In genomic region chrX:164258662-164259061, GRCm38 (mm10) we compare ENCODE assay signal across 15 mouse cellular contexts. TPM values are rescaled to one million over a fixed set of nuclear protein-coding genes. Genes with fewer than 3 reads are reported as not detected.
DNase-seq lines count a peak whose midpoint lies in the region; ATAC-seq and TF ChIP-seq lines count a peak whose summit lies in the region.
"Had no signal": no experiment of that assay in that cellular context is flagged by ENCODE, and none has a peak within 500 bp of the region (broad histone marks: within the 10 kb centered on the region; RNA-seq: fewer than 3 reads in every experiment).

No protein-coding gene starts in this region.

- H3K9ac ChIP-seq in liver, postnatal 0 days (replicated peaks), result no peak overlapping the region
- no peak overlapping the region for H3K9ac ChIP-seq in liver, embryonic 11.5 days (ENCODE audit: low read depth, low read length)
- H3K9ac ChIP-seq: hindbrain, embryonic 13.5 days; lung, embryonic 14.5 days had no signal

- no peaks in the 10 kb centered on the region for H3K9me3 ChIP-seq in heart, embryonic 10.5 days
- no peaks in the 10 kb centered on the region for H3K9me3 ChIP-seq in liver, postnatal 0 days (ENCODE audit: low read length)
- no peaks in the 10 kb centered on the region for H3K9me3 ChIP-seq in liver, embryonic 11.5 days (ENCODE audit: control insufficient read depth, low read length)
- H3K9me3 ChIP-seq: hindbrain, embryonic 13.5 days had no signal

- no peak for TF ChIP-seq CTCF in liver, postnatal 0 days (IDR thresholded peaks at IDR 0.05; ENCODE audit: low read depth)

- H3K4me1 ChIP-seq in heart, embryonic 10.5 days, result no peaks in the 10 kb centered on the region
- no peaks in the 10 kb centered on the region for H3K4me1 ChIP-seq in liver, postnatal 0 days (ENCODE audit: insufficient read depth)
- no peaks in the 10 kb centered on the region for H3K4me1 ChIP-seq in liver, embryonic 11.5 days (replicated peaks; ENCODE audit: control insufficient read depth, insufficient read depth, low read length)
- H3K4me1 ChIP-seq: hindbrain, embryonic 13.5 days had no signal

- 64% methylated on average over 5 of the region's 5 CpGs for WGBS in heart, embryonic 10.5 days
- 46% methylated on average over 5 of the region's 5 CpGs for WGBS in liver, postnatal 0 days (ENCODE audit: insufficient replicate concordance)
- 63% methylated on average over 5 of the region's 5 CpGs for WGBS in liver, embryonic 11.5 days

- H3K4me3 ChIP-seq in heart, embryonic 10.5 days, result no peak overlapping the region
- H3K4me3 ChIP-seq in liver, postnatal 0 days (ENCODE audit: low read depth, low read length), result no peak overlapping the region
- H3K4me3 ChIP-seq in liver, embryonic 11.5 days (ENCODE audit: low read depth, low read length), result no peak overlapping the region
- H3K4me3 ChIP-seq: hindbrain, embryonic 13.5 days had no signal

- no peaks in the 10 kb centered on the region for H3K36me3 ChIP-seq in heart, embryonic 10.5 days
- no peaks in the 10 kb centered on the region for H3K36me3 ChIP-seq in liver, postnatal 0 days (replicated peaks; ENCODE audit: insufficient read depth, low read length)
- no peaks in the 10 kb centered on the region for H3K36me3 ChIP-seq in liver, embryonic 11.5 days (ENCODE audit: control insufficient read depth, insufficient read depth, low read length)
- H3K36me3 ChIP-seq: hindbrain, embryonic 13.5 days had no signal

- ATAC-seq in liver, postnatal 0 days, result no peak
- no peak for ATAC-seq in liver, embryonic 11.5 days (replicated peaks; ENCODE audit: low FRiP score)
- peak; percentile 80 for ATAC-seq in granulocyte monocyte progenitor cell, adult 5-6 weeks (replicated peaks; ENCODE audit: poor library complexity, severe bottlenecking)
- ATAC-seq in neutrophil, adult 5-6 weeks (ENCODE audit: extremely low read depth, insufficient number of reproducible peaks, low FRiP score, poor library complexity, severe bottlenecking), result peak; percentile 55; the same call in 1 of the 2 replicates

- H3K27me3 ChIP-seq in heart, embryonic 10.5 days (ENCODE audit: insufficient read depth, poor library complexity, severe bottlenecking), result peaks cover 8% of the 10 kb centered on the region; the same call in 1 of the 2 replicates
- H3K27me3 ChIP-seq in liver, postnatal 0 days (ENCODE audit: insufficient read depth, low read length), result no peaks in the 10 kb centered on the region
- no peaks in the 10 kb centered on the region; the same call in none of the 2 replicates for H3K27me3 ChIP-seq in liver, embryonic 11.5 days (replicated peaks; ENCODE audit: control insufficient read depth, insufficient read depth, low read length)

- peak overlapping the region; percentile 18; the same call in 1 of the 2 replicates for H3K4me2 ChIP-seq in liver, postnatal 0 days (ENCODE audit: low read depth, low read length)
- H3K4me2 ChIP-seq in liver, embryonic 11.5 days, result no peak overlapping the region
- H3K4me2 ChIP-seq: hindbrain, embryonic 13.5 days; lung, embryonic 14.5 days had no signal

- no peak for DNase-seq in heart, embryonic 10.5 days (ENCODE audit: low spot score)
- DNase-seq in heart, adult 8-10 months (ENCODE audit: low spot score), result no peak
- DNase-seq in liver, postnatal 0 days, result no peak
- no peak for DNase-seq in liver, embryonic 11.5 days (ENCODE audit: low spot score)
- no peak for DNase-seq in right cerebral cortex, postnatal 36 days (ENCODE audit: low spot score in 2 of 2)
- no peak for DNase-seq in ovary, postnatal 36 days (ENCODE audit: low spot score)
- DNase-seq: adrenal gland, postnatal 14 days; cerebellum, adult 9-11 months; gastrocnemius, postnatal 36 days; liver; lung, embryonic 14.5 days; thymus, postnatal 36 days had no signal

- 0 out of 2 replicates have a peak overlapping the region, but pooled peaks have one; percentile 36 for H3K27ac ChIP-seq in heart, embryonic 10.5 days
- peak overlapping the region; percentile 39; the same call in 1 of the 2 replicates for H3K27ac ChIP-seq in liver, postnatal 0 days (ENCODE audit: low read depth)
- H3K27ac ChIP-seq in liver, embryonic 11.5 days (ENCODE audit: low read depth, low read length), result no peak overlapping the region
- H3K27ac ChIP-seq: hindbrain, embryonic 13.5 days had no signal

- TF ChIP-seq EP300 in liver, postnatal 0 days (IDR thresholded peaks at IDR 0.05; ENCODE audit: low read depth), result no peak

RNA-seq across cellular contexts. Expression of gene Bmx, which starts 0.7 kb away (rescaled TPM):
- 3.6 and 5.8 TPM in 2 replicates for polyA plus RNA-seq in heart, embryonic 10.5 days (2016; fragmentation: Nextera tagmentation; extraction: Ambion mirVana)
- total RNA-seq in heart, adult 8-10 months (2022), result 1 to 10 TPM; 1.9 to 3.0 (median 2.2) TPM
- polyA plus RNA-seq in liver, postnatal 0 days (2015; fragmentation: Nextera tagmentation; extraction: Ambion mirVana), result 0.81 and 0.83 TPM in 2 replicates
- 0.19 and 0.27 TPM in 2 replicates for polyA plus RNA-seq in liver, embryonic 11.5 days (2014; fragmentation: Nextera tagmentation; extraction: Ambion mirVana)
- total RNA-seq in granulocyte monocyte progenitor cell, adult 5-6 weeks (2014; fragmentation: Nextera tagmentation), result 4.7 and 5.5 TPM in 2 replicates
- total RNA-seq in granulocyte monocyte progenitor cell, adult 5-6 weeks (2017), result 5.0 and 10.1 TPM in 2 replicates
- total RNA-seq in neutrophil, adult 5-6 weeks (2017), result 41.7 and 42.5 TPM in 2 replicates

RNA-seq across cellular contexts. Expression of gene Pir, which starts 10.5 kb away (rescaled TPM):
- 6.8 and 7.3 TPM in 2 replicates for polyA plus RNA-seq in heart, embryonic 10.5 days (2016; fragmentation: Nextera tagmentation; extraction: Ambion mirVana)
- total RNA-seq in heart, adult 8-10 months (2022), result 10 to 100 TPM in 2 of 4 experiments, 1 to 10 TPM in 2; 7.1 to 10.8 (median 9.7) TPM
- polyA plus RNA-seq in liver, postnatal 0 days (2015; fragmentation: Nextera tagmentation; extraction: Ambion mirVana), result 12.3 and 14.3 TPM in 2 replicates
- 11.0 and 11.5 TPM in 2 replicates for polyA plus RNA-seq in liver, embryonic 11.5 days (2014; fragmentation: Nextera tagmentation; extraction: Ambion mirVana)
- total RNA-seq in granulocyte monocyte progenitor cell, adult 5-6 weeks (2014; fragmentation: Nextera tagmentation), result 3.6 TPM in 1 of 2 replicates, not detected in the other
- total RNA-seq in granulocyte monocyte progenitor cell, adult 5-6 weeks (2017), result 2.5 TPM in 1 of 2 replicates, not detected in the other
- not detected in 2 replicates for total RNA-seq in neutrophil, adult 5-6 weeks (2017)

Comparison
In these comparisons a context has a peak if more than half of its experiments do, and no peak if none do; other contexts are left out.
1. ATAC-seq: peak in granulocyte monocyte progenitor cell, adult 5-6 weeks (single experiment) and neutrophil, adult 5-6 weeks (single experiment); none in liver, postnatal 0 days (single experiment) and liver, embryonic 11.5 days (single experiment).